Mouse (Mus musculus) thymus, postnatal 25 days (tissue): ENCODE measurements around the gene Gm27029.
"Not testable (repeated sequence)": the region's sequence is repeated elsewhere in the genome, so short reads cannot be mapped to it uniquely, and the experiment has no call there.

Experiments used
- DNase-seq: peaks from one replicate; pipeline ENCODE4 v3.0.0; 2022

Gene Gm27029

GRCm38 (mm10) chr11:101454702-101455101 is 30.1 kb upstream of the Gm27029 start:
- DNase-seq, result no peak

DNA sequence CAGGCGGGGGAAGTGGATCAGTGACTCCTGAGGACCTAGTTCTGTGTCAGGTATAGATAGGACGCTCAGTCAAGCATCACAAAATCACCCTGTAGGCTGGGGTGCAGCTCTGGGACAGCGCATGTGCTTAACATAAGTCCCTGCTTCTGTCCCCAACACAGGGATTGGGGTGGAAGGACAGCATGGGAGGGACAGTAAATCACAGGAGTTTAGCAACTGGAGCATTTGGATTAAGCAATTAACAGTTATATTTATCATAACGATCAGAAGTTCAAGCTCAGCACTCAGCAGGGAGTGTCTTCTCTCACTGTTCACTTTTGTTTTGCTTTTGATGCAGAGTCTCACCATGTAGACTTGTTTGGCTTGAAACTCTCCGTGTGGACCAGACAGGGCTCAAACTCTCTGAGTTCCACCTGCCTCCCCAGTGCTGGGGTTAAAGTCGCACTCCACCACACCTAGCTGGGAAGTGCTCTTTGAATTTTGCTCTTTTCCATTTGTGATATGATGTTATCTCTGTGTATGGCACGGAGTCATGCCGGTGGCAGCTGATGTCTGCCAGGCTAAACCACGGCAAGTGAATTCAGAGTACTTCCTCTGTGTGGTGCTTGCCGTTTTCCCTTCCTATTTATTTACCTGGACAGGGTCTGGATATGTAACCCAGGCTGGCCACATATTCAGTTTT is 27.6 kb upstream of the Gm27029 start:
- DNase-seq, result no peak

GRCm38 (mm10) chr11:101451536-101451935 is 26.9 kb upstream of the Gm27029 start:
- no peak for DNase-seq

- peak; percentile 38 for DNase-seq
Observed at GRCm38 (mm10) chr11:101450394-101450793, 25.8 kb upstream of the Gm27029 start.

DNA sequence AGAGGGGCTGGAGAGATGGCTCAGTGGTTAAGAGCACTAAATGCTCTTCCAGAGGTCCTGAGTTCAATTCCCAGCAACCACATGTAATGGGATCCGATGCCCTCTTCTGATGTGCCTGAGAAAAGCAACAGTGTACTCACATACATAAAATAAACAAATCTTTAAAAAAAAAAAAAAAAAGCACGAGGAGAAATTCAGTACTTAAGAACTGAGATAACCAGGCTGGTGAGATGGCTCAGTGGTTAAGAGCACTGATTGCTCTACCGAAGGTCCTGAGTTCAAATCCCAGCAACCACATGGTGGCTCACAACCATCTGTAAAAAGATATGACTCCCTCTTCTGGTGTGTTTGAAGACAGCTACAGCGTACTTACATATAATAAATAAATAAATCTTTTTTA is 25.0 kb upstream of the Gm27029 start:
- DNase-seq, result not testable (repeated sequence)

DNA sequence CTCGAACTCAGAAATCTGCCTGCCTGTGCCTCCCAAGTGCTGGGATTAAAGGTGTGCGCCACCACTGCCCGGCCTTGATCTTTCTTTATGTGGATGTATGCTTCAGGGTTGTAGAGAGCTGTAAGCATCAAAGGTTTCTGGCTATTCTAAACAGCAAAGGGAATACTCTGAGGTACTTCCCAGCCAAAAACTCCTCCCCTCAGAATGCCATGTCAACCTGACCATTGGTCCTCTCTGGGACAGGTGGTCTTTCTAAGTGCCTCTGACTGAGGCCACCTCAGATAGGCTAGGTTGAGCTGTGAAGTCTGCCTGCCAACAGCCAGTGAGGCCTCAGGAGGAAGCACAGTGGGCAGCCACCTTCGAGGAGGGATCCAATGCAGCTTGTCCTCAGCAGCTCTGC is 24.3 kb upstream of the Gm27029 start:
- no peak for DNase-seq

GRCm38 (mm10) chr11:101448274-101448746 is 23.7 kb upstream of the Gm27029 start, which contains the start of gene Ifi35:
TSS of gene Ifi35 (plus strand) at chr11:101448407.
- peak; percentile 76 for DNase-seq

- peak; percentile 16 for DNase-seq
Observed at GRCm38 (mm10) chr11:101447786-101448185, 23.2 kb upstream of the Gm27029 start.

GRCm38 (mm10) chr11:101446860-101447259 is 22.3 kb upstream of the Gm27029 start:
- not testable (repeated sequence) for DNase-seq

- no peak for DNase-seq
Observed at GRCm38 (mm10) chr11:101446319-101446718, 21.7 kb upstream of the Gm27029 start.

DNA sequence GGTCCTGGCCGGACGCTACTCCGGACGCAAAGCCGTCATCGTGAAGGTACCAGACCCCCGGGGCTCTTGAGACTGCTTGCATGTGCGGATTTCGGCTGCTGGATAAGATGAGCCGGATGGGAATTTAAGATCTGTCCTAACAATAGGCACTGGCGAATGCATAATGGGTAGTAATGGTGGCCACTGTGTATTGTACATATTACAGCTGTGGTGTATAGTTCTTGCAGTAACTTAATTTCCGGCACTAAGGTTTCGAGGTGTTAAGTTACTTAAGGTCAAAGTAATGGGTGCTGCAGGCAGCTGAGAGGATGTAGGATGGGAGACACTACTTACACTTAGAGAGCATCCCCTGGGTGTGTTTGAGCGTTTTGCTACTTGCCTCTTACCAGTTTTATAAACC is 18.2 kb upstream of the Gm27029 start:
- DNase-seq, result no peak

GRCm38 (mm10) chr11:101442127-101442693 is 17.6 kb upstream of the Gm27029 start, which contains the start of gene Rpl27:
TSS of gene Rpl27 (plus strand) at chr11:101442298.
- DNase-seq, result peak; percentile 96

- DNase-seq, result not testable (repeated sequence)
Observed at GRCm38 (mm10) chr11:101441450-101442126, 17.0 kb upstream of the Gm27029 start.

GRCm38 (mm10) chr11:101438006-101438405 is 13.4 kb upstream of the Gm27029 start:
- not testable (repeated sequence) for DNase-seq

- no peak for DNase-seq
Observed at GRCm38 (mm10) chr11:101436916-101437315, 12.3 kb upstream of the Gm27029 start.

GRCm38 (mm10) chr11:101435831-101436230 is 11.2 kb upstream of the Gm27029 start:
- no peak for DNase-seq

DNA sequence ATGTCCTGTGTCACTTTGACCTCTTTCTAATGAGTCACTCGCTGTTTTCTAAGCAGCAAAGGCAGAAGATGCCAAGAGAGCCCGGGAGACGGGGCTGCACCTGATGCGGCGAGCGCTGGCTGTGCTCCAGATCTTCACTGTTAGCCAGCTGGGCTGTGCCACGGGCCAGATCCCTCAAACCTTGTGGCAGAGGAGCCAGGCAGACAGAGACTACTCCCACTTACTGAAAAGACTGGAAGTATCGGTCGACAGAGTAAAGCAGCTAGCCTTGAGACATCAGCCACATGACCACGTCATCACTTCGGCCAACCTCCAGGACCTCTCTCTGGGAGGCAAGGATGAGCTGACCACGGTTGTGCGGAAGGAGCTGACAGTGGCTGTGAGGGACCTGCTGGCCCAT is 8.8 kb upstream of the Gm27029 start:
- DNase-seq, result no peak

DNA sequence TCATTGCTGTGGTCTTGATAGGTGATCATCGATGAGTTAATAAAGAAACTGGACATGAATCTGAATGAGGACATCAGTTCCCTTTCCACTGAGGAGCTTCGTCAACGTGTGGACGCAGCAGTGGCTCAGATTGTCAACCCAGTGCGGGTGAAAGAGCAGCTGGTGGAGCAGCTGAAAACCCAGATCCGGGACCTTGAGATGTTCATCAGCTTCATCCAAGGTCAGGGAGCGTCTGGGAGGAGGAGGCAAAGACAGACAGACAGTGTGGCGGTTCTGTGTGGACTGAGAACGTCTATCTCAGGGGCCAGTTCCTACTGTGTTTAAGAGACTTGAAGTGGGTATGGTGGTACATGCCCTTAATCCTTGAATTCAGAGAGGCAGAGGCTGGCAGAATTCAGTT is 6.7 kb upstream of the Gm27029 start:
- no peak for DNase-seq

GRCm38 (mm10) chr11:101426165-101426564 is 1.6 kb upstream of the Gm27029 start:
- DNase-seq, result no peak

DNA sequence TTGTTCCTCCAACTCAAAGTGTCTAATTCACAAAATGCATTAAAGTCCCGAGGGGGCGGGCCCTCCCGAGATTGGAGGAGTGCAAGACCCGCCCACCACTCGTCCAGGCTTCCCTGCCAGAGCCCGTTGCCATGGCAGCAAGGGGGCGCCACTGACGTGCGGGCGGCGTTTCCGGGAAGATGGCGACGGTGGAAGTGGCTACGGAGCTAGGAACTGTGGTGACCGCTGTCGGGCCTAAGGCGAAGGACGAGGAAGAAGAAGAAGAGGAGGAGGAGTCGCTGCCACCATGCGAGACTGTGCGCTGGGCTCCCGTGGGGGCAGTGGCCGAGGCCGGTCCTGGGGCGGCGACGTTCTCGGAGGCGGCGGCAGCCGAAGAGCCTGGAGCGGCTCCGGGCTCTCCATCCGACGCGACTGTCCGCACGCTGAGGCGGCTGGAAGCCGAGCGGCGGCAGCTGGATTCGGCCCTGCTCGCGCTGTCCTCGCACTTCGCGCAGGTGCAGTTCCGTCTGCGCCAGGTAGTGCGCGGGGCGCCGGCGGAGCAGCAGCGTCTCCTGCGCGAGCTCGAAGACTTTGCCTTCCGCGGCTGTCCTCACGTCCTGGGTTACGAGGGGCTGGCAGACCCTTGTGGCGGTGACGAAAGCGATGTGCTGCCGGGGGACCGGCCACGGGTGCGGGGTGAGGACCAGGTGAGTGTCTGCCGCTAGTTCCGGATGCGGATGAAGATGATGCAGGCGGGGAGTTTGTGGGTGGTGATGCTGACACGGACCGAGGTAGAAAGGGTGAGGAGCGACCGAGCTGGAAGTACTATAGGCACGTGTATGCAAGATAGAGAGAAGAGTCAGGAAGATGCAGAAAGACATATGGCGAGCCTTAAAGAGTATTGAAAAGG is 573 bp upstream of the Gm27029 start, which contains the start of the genes Rundc1 and Ptges3l:
TSS of gene Rundc1 (plus strand) at position 161 of the 889 bp plus-strand sequence.
TSS of gene Ptges3l (minus strand) at position 409 of the 889 bp plus-strand sequence.
- DNase-seq, result peak; percentile 99

DNA sequence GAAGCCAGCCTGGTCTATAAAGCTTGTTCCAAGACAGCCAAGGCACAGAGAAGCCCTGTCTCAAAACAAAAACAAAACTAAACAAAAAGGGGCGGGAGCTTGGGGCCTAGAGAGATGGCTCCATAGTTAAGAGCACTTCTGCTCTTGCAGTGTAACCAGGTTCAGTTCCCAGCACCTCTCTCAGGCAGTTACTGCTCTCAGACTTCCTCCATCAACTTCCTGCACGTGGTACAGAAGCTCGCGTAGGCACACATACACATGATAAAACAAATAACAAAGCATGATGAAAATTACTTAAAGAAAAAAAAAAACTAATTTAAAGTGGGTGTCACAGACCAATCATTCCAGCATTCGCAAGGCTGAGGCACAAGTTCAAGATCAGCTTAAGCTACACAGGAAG is 4.4 kb downstream of the Gm27029 start:
- DNase-seq, result no peak

- no peak for DNase-seq
Observed at GRCm38 (mm10) chr11:101419610-101420009, 5.0 kb downstream of the Gm27029 start.

DNA sequence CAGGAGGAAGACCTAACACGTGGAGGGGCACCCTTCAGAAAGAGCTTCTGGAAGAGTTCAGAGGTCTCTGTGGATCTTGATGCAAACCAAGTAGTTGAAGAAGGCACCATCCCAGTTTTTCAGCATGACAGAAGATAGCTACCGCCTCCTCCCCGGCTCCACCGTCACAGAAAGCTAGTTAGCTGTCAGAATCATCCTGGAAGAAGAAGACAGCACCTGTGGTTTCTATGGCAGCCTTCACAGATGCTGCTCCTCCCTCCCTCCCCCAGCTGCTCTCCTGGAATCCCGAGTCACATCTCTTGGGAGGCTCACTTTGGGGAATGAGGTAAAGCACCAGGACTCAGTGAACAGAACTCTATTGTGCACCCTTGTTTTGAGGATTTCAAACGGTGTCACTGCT is 5.6 kb downstream of the Gm27029 start:
- no peak for DNase-seq
